Mouse (Mus musculus) embryonic fibroblast, embryonic 13.5 days (primary cell): ENCODE data around the gene Col4a2. TPM values are rescaled to one million over a fixed set of nuclear protein-coding genes. Genes with fewer than 3 reads are reported as not detected.
A peak's percentile ranks its signal among the peaks of the same experiment; 100 is the strongest.

ENCODE experiments used
- H3K27ac ChIP-seq: 2 replicates; pipeline ENCODE4 v1.5.1; 2012; ENCODE audit warnings: low read length, control low read depth, inconsistent platforms; ENCODE audit not compliant: insufficient read depth
- H3K4me1 ChIP-seq: 2 replicates; pipeline ENCODE4 v1.6.1; 2011; ENCODE audit warnings: low read length; ENCODE audit not compliant: control insufficient read depth, insufficient read depth
- H3K4me3 ChIP-seq: 2 replicates; pipeline ENCODE4 v1.5.1; 2011; ENCODE audit warnings: mild to moderate bottlenecking, control low read depth, low read length; ENCODE audit not compliant: insufficient read depth
- CTCF ChIP-seq: IDR thresholded peaks from 2 replicates; pipeline ENCODE4 v1.5.1; 2011; ENCODE audit warnings: mild to moderate bottlenecking, control low read depth, low read length, moderate library complexity, borderline replicate concordance; ENCODE audit not compliant: insufficient read depth
- POLR2A ChIP-seq: IDR thresholded peaks from 2 replicates; pipeline ENCODE4 v1.6.1; 2011; ENCODE audit warnings: low read depth, mild to moderate bottlenecking, control low read depth, low read length, moderate library complexity
- polyA plus RNA-seq: library from polyadenylated mRNA; stranded (reverse); fragments of >200 nt; gene quantifications from 2 replicates; pipeline ENCODE4 v1.2.4, GENCODE M21; 2011; ENCODE audit warnings: low read depth; ENCODE audit not compliant: missing spikeins, insufficient read length

Gene Col4a2
- 282 and 415 TPM in 2 replicates for polyA plus RNA-seq

DNA sequence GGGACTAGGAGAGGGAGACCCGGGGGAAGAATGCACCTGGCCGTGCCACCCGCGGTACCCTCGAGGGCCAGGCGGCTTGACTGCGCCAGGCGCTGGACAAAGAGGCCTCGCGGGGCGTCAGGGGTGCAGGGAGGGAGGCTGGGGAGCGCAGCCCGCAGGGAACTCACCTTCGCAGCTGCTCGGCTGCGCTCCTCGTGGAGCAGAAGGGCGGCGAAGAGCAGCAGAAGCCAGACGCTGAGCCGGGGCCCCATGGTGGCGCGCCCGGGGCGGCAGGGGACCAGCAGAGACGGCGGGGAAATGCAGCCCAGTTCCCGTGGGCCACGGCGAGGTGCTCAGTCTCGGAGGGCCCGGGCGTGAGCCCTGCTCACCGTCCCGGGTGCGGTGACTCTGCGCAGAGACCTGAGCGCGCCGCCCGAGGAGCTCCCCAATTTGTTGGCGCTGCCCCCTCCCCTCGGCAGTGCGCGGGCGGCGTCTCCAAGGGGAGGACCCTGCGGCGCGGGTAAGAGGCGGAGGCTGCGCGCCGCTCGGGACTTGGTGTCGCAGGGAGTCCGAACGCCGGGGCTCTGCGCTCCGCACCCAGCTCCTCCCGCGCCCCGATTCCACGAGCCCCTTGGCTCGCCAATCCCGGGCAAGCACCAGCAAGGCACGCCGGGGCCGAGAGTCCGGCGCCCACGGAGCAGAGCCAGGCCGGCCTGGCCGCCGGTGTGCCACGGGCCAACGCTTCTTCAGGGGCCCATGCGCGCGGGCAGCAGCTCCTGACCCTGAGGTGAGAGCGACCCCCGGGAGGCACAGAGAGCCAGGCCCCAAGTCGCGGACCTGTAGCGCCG lies at the start of gene Col4a2, which contains the start of gene Col4a1:
Col4a2 (plus strand) TSS at position 457 of the 827 bp plus-strand sequence.
Col4a1 (minus strand) TSS at position 478 of the 827 bp plus-strand sequence.
- TF ChIP-seq CTCF (no peak), POLR2A (peak; percentile 85)
- peaks cover 11% of the 10 kb centered on the region; the same call in 1 of the 2 replicates for H3K4me1 ChIP-seq
- H3K27ac ChIP-seq = peak within 1 kb of the TSS; percentile 44
- H3K4me3 ChIP-seq = peak within 1 kb of the TSS; percentile 72

DNA sequence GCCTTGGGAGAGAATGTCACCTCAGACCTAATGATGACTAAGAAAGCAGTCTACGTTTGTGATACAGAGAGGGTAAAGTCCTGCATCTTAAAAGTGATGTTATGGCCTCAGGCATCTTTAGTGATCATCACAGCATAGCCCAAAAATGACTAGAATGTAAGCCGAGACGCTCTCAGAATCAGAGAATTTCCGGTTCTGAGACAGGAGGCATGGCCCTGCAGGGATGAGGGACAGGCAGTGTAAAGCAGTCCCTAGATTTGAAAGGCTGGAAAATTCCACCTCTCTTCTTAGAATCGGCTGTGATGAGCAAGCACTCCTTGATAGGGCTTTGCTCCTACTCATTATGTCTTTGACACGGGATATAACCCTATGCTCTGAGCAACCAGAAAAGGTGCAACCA lies 48.8 kb upstream of the Col4a2 start:
- H3K27ac ChIP-seq = peak overlapping the region; percentile 67
- H3K4me1 ChIP-seq = peaks cover 34% of the 10 kb centered on the region
- no peak overlapping the region for H3K4me3 ChIP-seq
- TF ChIP-seq CTCF = no peak

DNA sequence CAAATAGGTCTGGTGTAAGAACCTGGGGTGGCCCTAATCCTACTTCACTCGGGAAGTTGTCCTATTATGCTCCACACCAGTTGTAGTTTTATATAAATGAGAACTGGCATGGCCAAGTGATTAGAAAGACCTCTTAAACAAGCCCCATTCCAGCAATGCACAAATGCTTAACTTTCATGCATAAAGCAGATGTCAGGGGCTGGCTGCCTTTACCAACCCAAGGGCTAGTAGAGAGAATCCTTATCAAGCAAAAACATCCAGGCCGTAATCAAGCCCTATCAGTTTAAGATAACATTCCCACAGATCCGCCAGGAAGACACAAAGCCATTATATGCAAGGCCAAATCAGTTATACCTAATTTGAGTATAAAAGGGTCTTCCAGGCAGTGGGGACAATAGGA lies 46.6 kb upstream of the Col4a2 start:
- no peak overlapping the region for H3K4me3 ChIP-seq
- H3K4me1 ChIP-seq = peaks cover 39% of the 10 kb centered on the region
- no peak overlapping the region for H3K27ac ChIP-seq
- TF ChIP-seq CTCF (no peak), POLR2A (no peak)

DNA sequence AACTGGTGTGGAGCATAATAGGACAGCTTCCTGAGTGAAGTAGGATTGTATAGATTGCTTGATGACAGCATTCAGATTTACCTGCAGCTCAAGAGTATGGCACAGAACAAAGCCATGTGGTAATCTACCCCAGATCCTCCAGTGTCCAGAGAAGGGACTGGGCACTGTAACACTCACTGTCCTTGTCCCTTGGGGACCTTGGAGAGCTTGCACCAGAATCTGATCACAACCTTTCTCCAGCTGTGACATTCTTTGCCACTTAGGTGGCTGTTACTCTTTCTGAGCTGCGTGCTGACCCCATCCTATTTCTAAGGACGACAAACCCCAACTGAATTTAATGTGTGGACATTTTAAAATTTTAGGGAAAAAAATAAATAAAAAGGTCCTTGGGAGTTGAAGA lies 46.1 kb upstream of the Col4a2 start:
- H3K27ac ChIP-seq = no peak overlapping the region
- H3K4me3 ChIP-seq = no peak overlapping the region
- TF ChIP-seq POLR2A = no peak
- TF ChIP-seq CTCF = no peak
- peaks cover 40% of the 10 kb centered on the region for H3K4me1 ChIP-seq

DNA sequence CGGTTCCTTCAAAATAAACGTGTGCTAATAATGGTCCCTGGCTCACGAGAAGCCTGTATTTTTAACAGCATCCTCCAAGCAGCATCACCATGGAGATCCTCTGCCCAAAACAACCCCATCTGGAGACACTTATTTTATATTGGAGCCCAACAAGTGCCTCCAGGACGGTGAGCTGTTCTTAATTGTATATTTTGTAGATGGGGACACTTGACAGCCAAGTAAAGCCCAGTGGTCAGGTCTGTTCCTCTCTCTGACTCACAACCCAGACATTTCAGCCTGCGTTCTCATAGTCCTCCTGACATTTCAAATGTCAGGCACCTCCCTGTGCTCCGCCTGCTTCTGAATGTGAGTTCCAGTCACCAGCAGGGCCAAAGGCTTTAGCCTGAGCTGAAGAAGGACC lies 43.9 kb upstream of the Col4a2 start:
- peaks cover 31% of the 10 kb centered on the region for H3K4me1 ChIP-seq
- no peak overlapping the region for H3K27ac ChIP-seq
- TF ChIP-seq POLR2A (no peak), CTCF (no peak)
- no peak overlapping the region for H3K4me3 ChIP-seq

DNA sequence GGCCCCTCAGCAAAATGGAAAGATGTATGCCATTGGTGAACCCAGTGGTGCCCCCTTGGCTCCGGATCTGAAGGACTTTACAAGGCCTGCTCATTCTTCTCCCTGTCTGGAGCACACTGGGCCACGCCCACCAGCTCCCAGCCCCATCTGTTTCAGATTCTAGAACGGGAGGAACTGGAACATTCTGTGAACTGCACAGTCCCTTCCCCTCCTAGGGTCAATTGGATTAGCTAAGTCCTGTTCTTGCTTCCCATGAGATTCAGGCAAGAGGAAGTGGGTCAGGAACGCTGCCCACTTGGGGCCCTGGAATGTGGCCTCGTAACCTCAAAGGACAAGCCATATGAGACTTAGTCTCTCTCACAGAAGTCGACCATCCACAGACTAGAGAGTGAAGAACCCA lies 41.8 kb upstream of the Col4a2 start:
- peaks cover 28% of the 10 kb centered on the region for H3K4me1 ChIP-seq
- no peak overlapping the region; the same call in 1 of the 2 replicates for H3K27ac ChIP-seq
- TF ChIP-seq CTCF (no peak), POLR2A (no peak)
- no peak overlapping the region for H3K4me3 ChIP-seq

DNA sequence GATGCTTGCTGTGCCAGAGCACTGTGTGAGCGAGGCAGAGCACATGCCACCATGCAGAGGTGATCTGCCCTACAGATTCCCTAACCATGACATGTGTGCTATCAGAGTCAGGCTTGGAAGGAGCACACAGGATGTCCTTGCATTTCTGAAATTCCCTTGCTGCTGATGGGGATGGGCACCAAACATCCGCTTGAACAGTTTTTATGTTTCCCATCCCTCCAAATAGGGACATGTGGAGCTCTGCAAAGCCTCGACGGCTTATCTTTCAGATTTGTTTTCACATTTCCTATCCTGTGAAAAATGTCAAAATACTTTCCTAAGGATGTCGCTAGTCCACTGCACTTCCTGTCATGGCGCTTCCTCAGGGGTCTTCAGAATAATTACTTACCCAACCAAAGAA lies 40.4 kb upstream of the Col4a2 start:
- H3K4me1 ChIP-seq = peaks cover 28% of the 10 kb centered on the region
- peak overlapping the region; percentile 54; the same call in 1 of the 2 replicates for H3K27ac ChIP-seq
- H3K4me3 ChIP-seq = no peak overlapping the region
- no peak for TF ChIP-seq POLR2A
- no peak for TF ChIP-seq CTCF

DNA sequence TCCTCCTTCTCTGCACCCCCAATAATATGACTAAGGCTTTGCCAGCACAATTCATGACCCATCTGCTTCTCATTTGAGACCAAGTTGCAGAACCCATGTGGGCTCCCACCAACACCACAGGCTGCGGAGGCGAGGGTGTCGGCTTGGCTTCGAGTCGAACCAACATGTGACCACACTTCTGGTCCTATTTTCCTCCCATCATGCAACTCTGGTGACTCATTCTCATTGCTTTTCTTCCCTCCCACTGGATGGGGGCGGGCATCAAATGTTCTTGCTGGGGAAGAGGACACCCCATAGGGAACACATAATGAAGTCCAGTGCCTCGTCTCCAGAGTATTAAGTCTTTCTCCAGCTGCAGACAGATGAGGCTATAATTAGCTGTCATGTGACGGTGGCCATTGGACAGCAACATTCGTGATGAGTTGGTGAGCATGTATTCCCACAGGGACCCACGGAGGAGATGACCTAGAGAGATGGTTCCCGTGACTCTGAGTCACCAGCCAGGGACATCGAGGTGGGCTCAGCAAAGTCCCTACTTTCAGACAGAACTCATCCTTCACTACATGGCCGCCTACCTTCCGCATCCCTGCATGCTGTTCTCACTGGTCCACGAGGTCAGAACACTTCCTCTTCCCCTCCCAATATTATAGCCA lies 39.0 kb upstream of the Col4a2 start:
- peak overlapping the region; percentile 76 for H3K27ac ChIP-seq
- TF ChIP-seq CTCF = no peak
- no peak for TF ChIP-seq POLR2A
- H3K4me1 ChIP-seq = peaks cover 35% of the 10 kb centered on the region
- no peak overlapping the region for H3K4me3 ChIP-seq

DNA sequence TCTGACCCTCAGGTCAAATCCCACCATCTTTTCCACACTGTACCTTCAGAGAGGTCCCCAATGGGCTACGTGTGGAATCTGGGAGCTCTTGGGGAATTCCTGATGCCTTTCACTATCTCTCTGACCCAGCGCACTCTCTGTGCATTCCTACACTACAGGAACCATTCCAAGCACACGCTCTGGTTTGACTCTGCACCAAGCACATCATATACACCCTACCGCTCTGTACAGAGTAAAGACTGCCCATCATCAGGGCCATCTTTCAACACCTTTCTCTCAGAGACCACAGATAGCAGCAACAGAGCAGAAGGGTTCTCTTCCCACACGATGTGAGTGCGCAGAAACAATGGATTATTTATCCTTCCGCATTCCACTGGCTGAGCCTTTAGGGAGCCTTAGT lies 38.2 kb upstream of the Col4a2 start:
- TF ChIP-seq CTCF = no peak
- TF ChIP-seq POLR2A = no peak
- H3K27ac ChIP-seq = peak overlapping the region; percentile 76
- H3K4me3 ChIP-seq = no peak overlapping the region
- peaks cover 29% of the 10 kb centered on the region for H3K4me1 ChIP-seq

DNA sequence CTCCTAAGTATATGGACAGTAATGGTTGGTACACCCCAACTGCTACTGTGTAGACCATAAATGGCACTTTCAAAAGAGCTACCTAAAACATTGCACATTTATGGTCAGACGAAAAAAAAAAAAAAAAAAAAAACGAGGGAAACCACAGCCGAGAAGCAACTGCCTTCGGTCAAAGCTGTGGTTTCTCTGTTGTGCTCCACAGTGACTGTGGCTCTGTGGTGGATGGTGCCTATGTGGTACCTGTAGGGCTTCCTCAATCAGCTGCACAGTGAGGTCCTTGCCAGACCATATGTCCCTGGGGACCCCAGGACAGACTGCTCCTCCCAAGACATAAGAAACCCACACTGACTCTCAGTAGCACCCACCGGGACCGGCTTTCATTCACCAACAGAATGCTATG lies 36.3 kb upstream of the Col4a2 start:
- peaks cover 28% of the 10 kb centered on the region for H3K4me1 ChIP-seq
- H3K4me3 ChIP-seq = no peak overlapping the region
- TF ChIP-seq CTCF (no peak), POLR2A (no peak)
- H3K27ac ChIP-seq = no peak overlapping the region
